Mouse (Mus musculus): ENCODE results near the gene Rpl32.
A peak's percentile ranks its signal among the peaks of the same experiment; 100 is the strongest.

Rpl32 gene

GRCm38 (mm10) chr6:115815041-115815440 lies 6.5 kb upstream of the Rpl32 start:
- no peak for DNase-seq (ENCODE audit: low read depth, low spot score)

GRCm38 (mm10) chr6:115814104-115814503 lies 5.6 kb upstream of the Rpl32 start:
- no peak for DNase-seq (ENCODE audit: low read depth, low spot score)

- no peak for DNase-seq (ENCODE audit: low read depth, low spot score)
These were observed 3.1 kb upstream of the Rpl32 start for GRCm38 (mm10) chr6:115811606-115812005.

GRCm38 (mm10) chr6:115808196-115808487 lies 405 bp downstream of the Rpl32 start:
- DNase-seq (ENCODE audit: low read depth, low spot score) = no peak

- peak; percentile 4 for DNase-seq (ENCODE audit: low read depth, low spot score)
These were observed 917 bp downstream of the Rpl32 start for GRCm38 (mm10) chr6:115807464-115808195.

GRCm38 (mm10) chr6:115804432-115805192 lies 3.9 kb downstream of the Rpl32 start:
- no peak for DNase-seq (ENCODE audit: low read depth, low spot score)

GRCm38 (mm10) chr6:115803541-115804382 lies 4.8 kb downstream of the Rpl32 start:
- DNase-seq (ENCODE audit: low read depth, low spot score) = no peak

- no peak for DNase-seq (ENCODE audit: low read depth, low spot score)
These were observed 6.7 kb downstream of the Rpl32 start for GRCm38 (mm10) chr6:115801811-115802210.

- no peak for DNase-seq (ENCODE audit: low read depth, low spot score)
These were observed 15.8 kb downstream of the Rpl32 start for GRCm38 (mm10) chr6:115792691-115793215.

GRCm38 (mm10) chr6:115791842-115792686 lies 16.5 kb downstream of the Rpl32 start:
- no peak for DNase-seq (ENCODE audit: low read depth, low spot score)

GRCm38 (mm10) chr6:115791016-115791415 lies 17.5 kb downstream of the Rpl32 start:
- no peak for DNase-seq (ENCODE audit: low read depth, low spot score)

GRCm38 (mm10) chr6:115782781-115783180 lies 25.8 kb downstream of the Rpl32 start:
- DNase-seq (ENCODE audit: low read depth, low spot score) = no peak

- no peak for DNase-seq (ENCODE audit: low read depth, low spot score)
These were observed 32.2 kb downstream of the Rpl32 start for GRCm38 (mm10) chr6:115776363-115776762.

- DNase-seq (ENCODE audit: low read depth, low spot score) = no peak
These were observed 32.7 kb downstream of the Rpl32 start for GRCm38 (mm10) chr6:115775838-115776237.

GRCm38 (mm10) chr6:115774501-115774921 lies 34.0 kb downstream of the Rpl32 start, which contains the start of gene Cand2:
TSS of gene Cand2 (plus strand) at chr6:115774538.
- DNase-seq (ENCODE audit: low read depth, low spot score) = no peak

- no peak for DNase-seq (ENCODE audit: low read depth, low spot score)
These were observed 34.6 kb downstream of the Rpl32 start for GRCm38 (mm10) chr6:115773966-115774413.

- no peak for DNase-seq (ENCODE audit: low read depth, low spot score)
These were observed 35.9 kb downstream of the Rpl32 start for GRCm38 (mm10) chr6:115772604-115773003.

GRCm38 (mm10) chr6:115772201-115772600 lies 36.3 kb downstream of the Rpl32 start:
- no peak for DNase-seq (ENCODE audit: low read depth, low spot score)

- DNase-seq (ENCODE audit: low read depth, low spot score) = no peak
These were observed 37.7 kb downstream of the Rpl32 start for GRCm38 (mm10) chr6:115770852-115771251.

- DNase-seq (ENCODE audit: low read depth, low spot score) = no peak
These were observed 38.4 kb downstream of the Rpl32 start for GRCm38 (mm10) chr6:115770059-115770670.

Data from c-Kit-negative CD71-positive TER-119-positive erythroid progenitor cells, embryonic 14.5 days (primary cell).